12 mouse cellular contexts compared by ENCODE assay signal in the genomic region with DNA sequence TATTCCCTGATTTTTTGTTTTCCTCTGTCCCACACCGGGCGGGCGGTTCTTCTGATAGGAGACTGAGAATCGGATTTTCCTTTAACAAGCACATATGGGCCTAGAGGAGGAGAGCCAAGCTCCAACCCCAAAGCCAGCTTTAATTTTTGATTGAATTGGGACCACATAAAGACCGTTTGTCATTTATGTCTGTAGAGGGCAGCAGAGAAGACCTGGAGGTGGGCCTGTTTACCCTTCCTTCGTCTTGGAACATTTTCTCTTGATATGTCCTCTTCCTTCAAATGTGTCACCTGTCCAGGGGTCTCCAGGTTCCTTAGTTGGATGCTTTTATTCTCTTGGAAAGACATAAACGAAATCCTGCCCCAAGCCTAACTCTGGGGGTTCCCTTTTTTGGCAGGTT. TPM values are rescaled to one million over a fixed set of nuclear protein-coding genes. Genes with fewer than 3 reads are reported as not detected.
DNase-seq lines count a peak whose midpoint lies in the region; ATAC-seq and TF ChIP-seq lines count a peak whose summit lies in the region.
"Had no signal": no experiment of that assay in that cellular context is flagged by ENCODE, and none has a peak within 500 bp of the region (broad histone marks: within the 10 kb centered on the region; RNA-seq: fewer than 3 reads in every experiment).

No protein-coding gene starts in this region.

- H3K36me3 ChIP-seq in forebrain, embryonic 14.5 days (ENCODE audit: control insufficient read depth, insufficient read depth, low read length): no peaks in the 10 kb centered on the region
- no peaks in the 10 kb centered on the region for H3K36me3 ChIP-seq in forebrain, embryonic 16.5 days (ENCODE audit: control insufficient read depth, insufficient read depth)
- no peaks in the 10 kb centered on the region for H3K36me3 ChIP-seq in liver, embryonic 14.5 days (replicated peaks; ENCODE audit: control insufficient read depth, insufficient read depth, low read depth)
- H3K36me3 ChIP-seq in liver, embryonic 12.5 days: no peaks in the 10 kb centered on the region
- H3K36me3 ChIP-seq in E14TG2a.4 (ENCODE audit: insufficient read depth, low read length): no peaks in the 10 kb centered on the region
- H3K36me3 ChIP-seq: heart, embryonic 10.5 days; midbrain, embryonic 15.5 days had no signal

- no peaks in the 10 kb centered on the region for H3K9me3 ChIP-seq in forebrain, embryonic 14.5 days (replicated peaks; ENCODE audit: control insufficient read depth, low read length)
- no peaks in the 10 kb centered on the region for H3K9me3 ChIP-seq in forebrain, embryonic 16.5 days (ENCODE audit: control insufficient read depth, low read length)
- H3K9me3 ChIP-seq in liver, embryonic 14.5 days (ENCODE audit: control insufficient read depth, low read length): no peaks in the 10 kb centered on the region
- H3K9me3 ChIP-seq in liver, embryonic 12.5 days (replicated peaks): no peaks in the 10 kb centered on the region
- no peaks in the 10 kb centered on the region for H3K9me3 ChIP-seq in E14TG2a.4 (ENCODE audit: low read length)
- H3K9me3 ChIP-seq: heart, embryonic 10.5 days; midbrain, embryonic 15.5 days had no signal

- H3K4me1 ChIP-seq in forebrain, embryonic 14.5 days (ENCODE audit: control insufficient read depth, insufficient read depth, low read length): no peaks in the 10 kb centered on the region
- H3K4me1 ChIP-seq in forebrain, embryonic 16.5 days (replicated peaks; ENCODE audit: control insufficient read depth, insufficient read depth, low read length): peaks cover 7% of the 10 kb centered on the region
- H3K4me1 ChIP-seq in liver, embryonic 14.5 days (replicated peaks; ENCODE audit: control insufficient read depth in 2 of 2, insufficient read depth in 2 of 2, low read length in 1 of 2): no peaks in the 10 kb centered on the region; a peak in 1 of 4 replicates
- peaks cover 8% of the 10 kb centered on the region; the same call in 1 of the 2 replicates for H3K4me1 ChIP-seq in liver, embryonic 12.5 days
- H3K4me1 ChIP-seq in E14TG2a.4 (replicated peaks; ENCODE audit: low read depth, low read length): peaks cover 23% of the 10 kb centered on the region

- H3K27ac ChIP-seq in forebrain, embryonic 14.5 days (ENCODE audit: low read depth, low read length): no peak overlapping the region
- no peak overlapping the region for H3K27ac ChIP-seq in forebrain, embryonic 16.5 days (ENCODE audit: low read length)
- no peak overlapping the region for H3K27ac ChIP-seq in liver, embryonic 14.5 days
- no peak overlapping the region for H3K27ac ChIP-seq in liver, embryonic 12.5 days
- H3K27ac ChIP-seq: heart, embryonic 10.5 days; midbrain, embryonic 15.5 days had no signal

- no peak overlapping the region for H3K4me3 ChIP-seq in forebrain, embryonic 14.5 days (ENCODE audit: low read depth, low read length)
- H3K4me3 ChIP-seq in forebrain, embryonic 16.5 days (replicated peaks; ENCODE audit: low read length): no peak overlapping the region
- no peak overlapping the region for H3K4me3 ChIP-seq in liver, embryonic 14.5 days (ENCODE audit: insufficient read depth in 1 of 2, low read depth in 2 of 2, low read length in 2 of 2)
- no peak overlapping the region for H3K4me3 ChIP-seq in liver, embryonic 12.5 days
- H3K4me3 ChIP-seq in E14TG2a.4 (replicated peaks; ENCODE audit: low read length): no peak overlapping the region
- H3K4me3 ChIP-seq: heart, embryonic 10.5 days; midbrain, embryonic 15.5 days had no signal

- no peak for ATAC-seq in forebrain, embryonic 14.5 days
- no peak for ATAC-seq in forebrain, embryonic 16.5 days
- ATAC-seq in liver, embryonic 14.5 days (ENCODE audit: insufficient read depth): no peak
- no peak for ATAC-seq in liver, embryonic 12.5 days
- ATAC-seq: midbrain, embryonic 15.5 days; Patski had no signal

- TF ChIP-seq EP300 in liver, embryonic 14.5 days (IDR thresholded peaks at IDR 0.05; ENCODE audit: low read depth): no peak

- H3K9ac ChIP-seq in forebrain, embryonic 14.5 days (ENCODE audit: low read length): no peak overlapping the region
- no peak overlapping the region for H3K9ac ChIP-seq in forebrain, embryonic 16.5 days (replicated peaks; ENCODE audit: low read depth, low read length)
- H3K9ac ChIP-seq in liver, embryonic 14.5 days (replicated peaks): no peak overlapping the region
- H3K9ac ChIP-seq in liver, embryonic 12.5 days: no peak overlapping the region
- H3K9ac ChIP-seq: midbrain, embryonic 15.5 days had no signal

- H3K27me3 ChIP-seq in forebrain, embryonic 14.5 days (replicated peaks; ENCODE audit: control insufficient read depth, insufficient read depth, low read length): peaks cover 16% of the 10 kb centered on the region
- peaks cover 17% of the 10 kb centered on the region for H3K27me3 ChIP-seq in forebrain, embryonic 16.5 days (replicated peaks; ENCODE audit: control insufficient read depth, insufficient read depth, low read length)
- peaks cover 17% of the 10 kb centered on the region for H3K27me3 ChIP-seq in liver, embryonic 14.5 days (ENCODE audit: control insufficient read depth, insufficient read depth, low read length)
- H3K27me3 ChIP-seq in liver, embryonic 12.5 days (replicated peaks): peaks cover 41% of the 10 kb centered on the region
- peaks cover 38% of the 10 kb centered on the region for H3K27me3 ChIP-seq in E14TG2a.4 (ENCODE audit: insufficient read depth, low read length)
- H3K27me3 ChIP-seq: Patski had no signal

- TF ChIP-seq CTCF in liver, embryonic 14.5 days (IDR thresholded peaks at IDR 0.05; ENCODE audit: low read depth): peak; percentile 26; the same call in 1 of the 2 replicates
- peak; percentile 37 for TF ChIP-seq CTCF in E14TG2a.4 (conservative IDR thresholded peaks at IDR 0.05; ENCODE audit: low read length)

- H3K4me2 ChIP-seq in forebrain, embryonic 14.5 days (ENCODE audit: low read length): no peak overlapping the region
- H3K4me2 ChIP-seq in forebrain, embryonic 16.5 days (ENCODE audit: low read length): no peak overlapping the region
- H3K4me2 ChIP-seq in liver, embryonic 14.5 days (ENCODE audit: low read depth): no peak overlapping the region
- H3K4me2 ChIP-seq in liver, embryonic 12.5 days: no peak overlapping the region
- H3K4me2 ChIP-seq: midbrain, embryonic 15.5 days had no signal

- peak; percentile 55 for DNase-seq in forebrain, embryonic 14.5 days (ENCODE audit: low spot score)
- DNase-seq in liver, embryonic 14.5 days (ENCODE audit: low read depth in 3 of 3, low spot score in 3 of 3): no peak
- peak; percentile 53 for DNase-seq in induced T-regulatory cell, adult 2 months (ENCODE audit: low read depth)
- DNase-seq in T-cell, adult 2 months (ENCODE audit: low spot score): no peak
- no peak for DNase-seq in right cerebral cortex, postnatal 36 days (ENCODE audit: low spot score in 2 of 2)
- DNase-seq: kidney, adult 18-20 months had no signal

- WGBS in forebrain, embryonic 14.5 days: 46% methylated on average over 7 of the region's 7 CpGs
- WGBS in forebrain, embryonic 16.5 days: 45% methylated on average over 7 of the region's 7 CpGs
- 31% methylated on average over 7 of the region's 7 CpGs for WGBS in liver, embryonic 14.5 days (ENCODE audit: insufficient replicate concordance)
- WGBS in liver, embryonic 12.5 days (ENCODE audit: insufficient replicate concordance): 30% methylated on average over 7 of the region's 7 CpGs

RNA-seq across cellular contexts. Expression of a gene that starts 4.0 kb away (rescaled TPM):
- polyA plus RNA-seq in forebrain, embryonic 14.5 days (2014; fragmentation: Nextera tagmentation; extraction: Ambion mirVana): 1.1 and 1.3 TPM in 2 replicates
- 1.6 and 2.6 TPM in 2 replicates for polyA plus RNA-seq in forebrain, embryonic 16.5 days (2015; fragmentation: Nextera tagmentation; extraction: Ambion mirVana)
- polyA plus RNA-seq in liver, embryonic 14.5 days (2012; rRNA removed): 0.05 TPM in 1 of 2 replicates, not detected in the other
- polyA plus RNA-seq in liver, embryonic 14.5 days (2014; fragmentation: Nextera tagmentation; extraction: Ambion mirVana): 0.14 and 0.18 TPM in 2 replicates
- 0.15 and 0.42 TPM in 2 replicates for polyA plus RNA-seq in liver, embryonic 12.5 days (2016; fragmentation: Nextera tagmentation; extraction: Ambion mirVana)

Comparison
In these comparisons a context has a peak if more than half of its experiments do, and no peak if none do; other contexts are left out.
1. DNase-seq: peak in forebrain, embryonic 14.5 days (single experiment) and induced T-regulatory cell, adult 2 months (single experiment); none in liver, embryonic 14.5 days (0 of 3), T-cell, adult 2 months (single experiment) and right cerebral cortex, postnatal 36 days (0 of 2).